Comparison of ENCODE assay signal across 8 mouse cellular contexts in genomic region chr10:85420851-85421628, GRCm38 (mm10). TPM values are rescaled to one million over a fixed set of nuclear protein-coding genes. Genes with fewer than 3 reads are reported as not detected.
A peak's percentile ranks its signal among the peaks of the same experiment; 100 is the strongest.
DNase-seq lines count a peak whose midpoint lies in the region; TF ChIP-seq lines count a peak whose summit lies in the region.
"Had no signal": no experiment of that assay in that cellular context is flagged by ENCODE, and none has a peak within 500 bp of the region (broad histone marks: within the 10 kb centered on the region; RNA-seq: fewer than 3 reads in every experiment).

No protein-coding gene starts in this region.

- TF ChIP-seq CTCF in lung, adult 2 months (IDR thresholded peaks at IDR 0.05; ENCODE audit: insufficient read depth, low read length): no peak

- TF ChIP-seq POLR2A in lung, adult 2 months (IDR thresholded peaks at IDR 0.05; ENCODE audit: borderline replicate concordance, extremely low read depth, low read depth, low read length): no peak

- H3K36me3 ChIP-seq in hindbrain, embryonic 10.5 days: no peaks in the 10 kb centered on the region

- no peaks in the 10 kb centered on the region for H3K27me3 ChIP-seq in hindbrain, embryonic 10.5 days (ENCODE audit: insufficient read depth, poor library complexity, severe bottlenecking)

- H3K27ac ChIP-seq in hindbrain, embryonic 10.5 days: peak overlapping the region; percentile 70
- H3K27ac ChIP-seq: left cerebral cortex, adult 2 months had no signal

- peak; percentile 3 for DNase-seq in lung, adult 2 months
- DNase-seq in lung, postnatal 25 days (ENCODE audit: low spot score): no peak
- DNase-seq in hindbrain, embryonic 10.5 days (ENCODE audit: low spot score): peak; percentile 50
- DNase-seq in mesoderm, embryonic 11.5 days (ENCODE audit: low read depth, low spot score): peak; percentile 29
- peak; percentile 11 for DNase-seq in right cerebral cortex, postnatal 25 days
- no peak for DNase-seq in natural killer cell, adult 2 months (ENCODE audit: low spot score in 2 of 2)
- no peak for DNase-seq in gastrocnemius, postnatal 36 days

- intact Hi-C loops in gastrocnemius, postnatal 36 days (cut with DNase I): no loop called here

- no peaks in the 10 kb centered on the region for H3K9me3 ChIP-seq in hindbrain, embryonic 10.5 days

- no peak overlapping the region for H3K4me3 ChIP-seq in lung, adult 2 months (replicated peaks; ENCODE audit: extremely low read depth, low read depth, low read length)
- no peak overlapping the region for H3K4me3 ChIP-seq in hindbrain, embryonic 10.5 days
- H3K4me3 ChIP-seq: left cerebral cortex, adult 2 months had no signal

- WGBS in lung, adult 2 months: 49% methylated on average over 15 of the region's 15 CpGs
- WGBS in hindbrain, embryonic 10.5 days: 57% methylated on average over 15 of the region's 15 CpGs

- H3K4me1 ChIP-seq in lung, adult 2 months (ENCODE audit: control insufficient read depth, insufficient read depth, low read length): no peaks in the 10 kb centered on the region
- H3K4me1 ChIP-seq in hindbrain, embryonic 10.5 days (replicated peaks): peaks cover 24% of the 10 kb centered on the region

RNA-seq across cellular contexts. Expression of gene Btbd11, which starts 34.4 kb away (rescaled TPM):
- 2.3 and 3.8 TPM in 2 replicates for polyA plus RNA-seq in lung, adult 2 months (2012; rRNA removed)
- 5.6 and 8.4 TPM in 2 replicates for polyA plus RNA-seq in hindbrain, embryonic 10.5 days (2016; fragmentation: Nextera tagmentation; extraction: Ambion mirVana)
- under 1 TPM; 0.64 to 0.69 TPM for total RNA-seq in gastrocnemius, postnatal 36 days (2021)

Comparison
In these comparisons a context has a peak if more than half of its experiments do, and no peak if none do; other contexts are left out.
1. DNase-seq: peak in lung, adult 2 months (single experiment), hindbrain, embryonic 10.5 days (single experiment), mesoderm, embryonic 11.5 days (single experiment) and right cerebral cortex, postnatal 25 days (single experiment); none in lung, postnatal 25 days (single experiment), natural killer cell, adult 2 months (0 of 2) and gastrocnemius, postnatal 36 days (0 of 2).